Mouse (Mus musculus) midbrain, postnatal 0 days (tissue): Measurements from ENCODE around the gene Dgat2. TPM values are rescaled to one million over a fixed set of nuclear protein-coding genes. Genes with fewer than 3 reads are reported as not detected.

Experiments
- ATAC-seq: fragments of 200-750 bp; cut with Nextera tagmentation; 2 replicates; pipeline ENCODE4 v1.8.0; 2017; ENCODE audit warnings: moderate number of reproducible peaks, mild to moderate bottlenecking, moderate TSS enrichment, moderate library complexity; ENCODE audit not compliant: low FRiP score
- DNase-seq: peaks from one replicate; pipeline ENCODE4 v3.0.0-alpha.2; 2015; ENCODE audit warnings: low spot score
- H3K27ac ChIP-seq: fragments of 300-500 bp; sonication (generic); 2 replicates; pipeline ENCODE4 v1.5.1; 2014; ENCODE audit warnings: low read depth, mild to moderate bottlenecking, low read length, mixed read lengths
- H3K27me3 ChIP-seq: fragments of 300-500 bp; sonication (generic); 2 replicates; pipeline ENCODE4 v1.6.1; 2014; ENCODE audit warnings: low read length, control low read depth, mixed read lengths; ENCODE audit not compliant: insufficient read depth
- H3K36me3 ChIP-seq: fragments of 300-500 bp; sonication (generic); 2 replicates; pipeline ENCODE4 v1.6.1; 2014; ENCODE audit warnings: low read length, control low read depth, mixed read lengths; ENCODE audit not compliant: insufficient read depth
- H3K4me1 ChIP-seq: fragments of 300-500 bp; sonication (generic); 2 replicates; pipeline ENCODE4 v1.6.1; 2014; ENCODE audit warnings: mild to moderate bottlenecking, control low read depth, antibody characterized with exemption, low read length, mixed read lengths; ENCODE audit not compliant: insufficient read depth
- H3K4me2 ChIP-seq: fragments of 300-500 bp; sonication (generic); 2 replicates; pipeline ENCODE4 v1.6.1; 2014; ENCODE audit warnings: low read depth, mild to moderate bottlenecking, low read length, mixed read lengths; ENCODE audit not compliant: poor library complexity, severe bottlenecking
- H3K4me3 ChIP-seq: fragments of 300-500 bp; sonication (generic); 2 replicates; pipeline ENCODE4 v1.5.1; 2014; ENCODE audit warnings: low read depth, mild to moderate bottlenecking, low read length, moderate library complexity
- H3K9ac ChIP-seq: fragments of 300-500 bp; sonication (generic); replicated peaks from 2 replicates; pipeline ENCODE4 v1.6.1; 2014; ENCODE audit warnings: mild to moderate bottlenecking, low read length, moderate library complexity, mixed read lengths; ENCODE audit not compliant: poor library complexity, severe bottlenecking
- H3K9me3 ChIP-seq: fragments of 300-500 bp; sonication (generic); 2 replicates; pipeline ENCODE4 v1.6.1; 2016; ENCODE audit warnings: low read length, control low read depth
- CTCF ChIP-seq: IDR thresholded peaks from 2 replicates; pipeline ENCODE4 v1.5.1; 2016; ENCODE audit warnings: antibody characterized with exemption, mild to moderate bottlenecking
- WGBS: fragments of 180-500 bp; shearing (Covaris S2); extraction: QIAGEN DNeasy Blood & Tissue Kit; methylation state at CpG from one replicate; pipeline ENCODE4 v1.1.7; 2014; 5-methylcytosine and 5-hydroxymethylcytosine counted together
- polyA plus RNA-seq: library from polyadenylated mRNA; unstranded; fragments of >200 nt; fragmentation: Nextera tagmentation; extraction: Ambion mirVana; gene quantifications from 2 replicates; pipeline ENCODE4 v1.2.1, GENCODE M21; 2015
- total RNA-seq: library from RNA; depleted of rRNA; stranded (reverse); fragments of >200 nt; gene quantifications from 2 replicates; pipeline ENCODE4 v1.2.3, GENCODE M21; 2014

The Dgat2 gene
- total and polyA plus RNA-seq, 2 experiments from 2014 or later: 33.1 to 34.5 TPM

- H3K27me3 ChIP-seq: no peaks in the 10 kb centered on the region; the same call in 1 of the 2 replicates
- H3K36me3 ChIP-seq: no peaks in the 10 kb centered on the region
- TF ChIP-seq CTCF: no peak
- no peak overlapping the region for H3K4me2 ChIP-seq
- no peak overlapping the region for H3K9ac ChIP-seq
- no peak overlapping the region for H3K27ac ChIP-seq
- no peaks in the 10 kb centered on the region for H3K9me3 ChIP-seq
- H3K4me1 ChIP-seq: 0 out of 2 replicates have a peak, but pooled peaks cover 6% of the 10 kb centered on the region
- ATAC-seq: no peak
- H3K4me3 ChIP-seq: no peak overlapping the region
- DNase-seq: no peak
- 95% methylated on average over 9 of the region's 9 CpGs for WGBS
These were observed 3.2 kb downstream of the Dgat2 start for GRCm38 (mm10) chr7:99179271-99179670.

DNA sequence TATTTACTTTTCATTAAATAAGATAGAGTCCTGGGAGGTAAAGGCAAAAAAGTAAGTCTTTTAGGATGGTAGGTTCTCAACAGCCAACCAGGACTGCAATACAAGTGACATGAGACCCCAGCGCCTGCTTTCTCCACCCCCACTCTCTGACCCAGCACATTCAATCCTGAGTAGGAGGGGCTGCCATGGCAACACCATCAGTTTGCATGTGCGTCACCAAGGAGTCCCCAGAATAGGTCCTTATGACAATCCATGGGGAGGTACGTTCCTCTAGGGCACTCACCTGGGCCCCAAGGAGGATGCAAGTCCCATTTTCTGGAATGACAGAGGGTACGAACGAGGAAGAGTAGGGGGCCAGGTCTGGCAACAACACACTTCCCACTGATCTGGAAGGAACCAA is 5.1 kb downstream of the Dgat2 start:
- Histone ChIP-seq H3K9me3 (no peaks in the 10 kb centered on the region), H3K36me3 (no peaks in the 10 kb centered on the region), H3K9ac (no peak overlapping the region), H3K27me3 (no peaks in the 10 kb centered on the region; the same call in 1 of the 2 replicates), H3K4me2 (no peak overlapping the region), H3K4me3 (no peak overlapping the region), H3K4me1 (0 out of 2 replicates have a peak, but pooled peaks cover 6% of the 10 kb centered on the region), H3K27ac (no peak overlapping the region)
- DNase-seq: no peak
- 59% methylated on average over 5 of the region's 5 CpGs for WGBS
- no peak for ATAC-seq
- no peak for TF ChIP-seq CTCF

GRCm38 (mm10) chr7:99175666-99176065 is 6.9 kb downstream of the Dgat2 start:
- TF ChIP-seq CTCF: no peak
- ATAC-seq: no peak
- H3K36me3 ChIP-seq: no peaks in the 10 kb centered on the region
- no peak overlapping the region for H3K4me3 ChIP-seq
- 0 out of 2 replicates have a peak, but pooled peaks cover under 1% of the 10 kb centered on the region for H3K4me1 ChIP-seq
- H3K9me3 ChIP-seq: no peaks in the 10 kb centered on the region
- H3K27ac ChIP-seq: no peak overlapping the region
- no peaks in the 10 kb centered on the region; the same call in 1 of the 2 replicates for H3K27me3 ChIP-seq
- DNase-seq: no peak
- WGBS: 92% methylated on average over 9 of the region's 9 CpGs
- no peak overlapping the region for H3K9ac ChIP-seq
- no peak overlapping the region for H3K4me2 ChIP-seq

GRCm38 (mm10) chr7:99175118-99175517 is 7.4 kb downstream of the Dgat2 start:
- Histone ChIP-seq H3K27me3 (no peaks in the 10 kb centered on the region; the same call in 1 of the 2 replicates), H3K9me3 (no peaks in the 10 kb centered on the region), H3K27ac (no peak overlapping the region), H3K9ac (no peak overlapping the region), H3K4me3 (no peak overlapping the region), H3K4me1 (no peaks in the 10 kb centered on the region), H3K36me3 (no peaks in the 10 kb centered on the region), H3K4me2 (no peak overlapping the region)
- TF ChIP-seq CTCF: no peak
- ATAC-seq: no peak
- 86% methylated on average over 11 of the region's 11 CpGs for WGBS
- no peak for DNase-seq

DNA sequence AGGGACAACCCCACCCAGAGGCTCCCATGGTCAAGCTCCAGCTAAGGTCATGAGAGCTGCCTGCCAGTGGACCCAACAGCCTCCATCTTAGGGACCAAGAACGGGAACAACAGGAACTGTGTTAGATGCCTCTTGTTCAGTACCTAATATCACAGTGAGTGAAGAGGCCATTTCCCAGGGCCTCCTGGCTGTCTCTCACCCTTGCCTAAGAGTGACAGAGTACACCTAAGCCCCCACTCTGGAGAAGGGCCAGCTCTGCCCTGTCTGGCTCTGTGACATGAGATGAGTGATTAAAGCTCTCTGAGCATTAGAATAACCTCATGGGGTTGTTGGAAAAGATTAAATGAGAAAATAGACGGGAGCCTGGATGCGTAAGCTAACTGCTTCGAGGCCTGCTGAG is 8.5 kb downstream of the Dgat2 start:
- Histone ChIP-seq H3K27ac (no peak overlapping the region), H3K9me3 (no peaks in the 10 kb centered on the region), H3K36me3 (no peaks in the 10 kb centered on the region), H3K4me2 (no peak overlapping the region), H3K9ac (no peak overlapping the region), H3K4me1 (no peaks in the 10 kb centered on the region), H3K4me3 (no peak overlapping the region), H3K27me3 (no peaks in the 10 kb centered on the region; the same call in 1 of the 2 replicates)
- 76% methylated on average over 4 of the region's 4 CpGs for WGBS
- DNase-seq (no peak), ATAC-seq (no peak)
- no peak for TF ChIP-seq CTCF

GRCm38 (mm10) chr7:99172898-99173297 is 9.6 kb downstream of the Dgat2 start:
- Histone ChIP-seq H3K4me3 (no peak overlapping the region), H3K27me3 (no peaks in the 10 kb centered on the region; the same call in 1 of the 2 replicates), H3K36me3 (no peaks in the 10 kb centered on the region), H3K4me1 (no peaks in the 10 kb centered on the region), H3K27ac (no peak overlapping the region), H3K4me2 (no peak overlapping the region), H3K9ac (no peak overlapping the region), H3K9me3 (no peaks in the 10 kb centered on the region)
- no peak for TF ChIP-seq CTCF
- DNase-seq (no peak), ATAC-seq (no peak)
- 81% methylated on average over 6 of the region's 6 CpGs for WGBS
